Mouse (Mus musculus) granulocyte monocyte progenitor cell, adult 5-6 weeks (primary cell): ENCODE data around the gene Cyp2c55. TPM values are rescaled to one million over a fixed set of nuclear protein-coding genes. Genes with fewer than 3 reads are reported as not detected.

Experiments used
- ATAC-seq: replicated peaks from 2 replicates; pipeline ENCODE4 v1.8.0; 2016; ENCODE audit warnings: mild to moderate bottlenecking, moderate TSS enrichment, inconsistent platforms; ENCODE audit not compliant: poor library complexity, severe bottlenecking
- total RNA-seq, 2 experiments: library from RNA; stranded (forward) in 1 of 2; stranded (reverse) in 1 of 2; fragments of 200-712, 200-1000 nt in 1 of 2; fragments of >200 nt in 1 of 2; fragmentation: Nextera tagmentation in 1 of 2; gene quantifications; 2 replicates each; pipeline ENCODE4 v1.2.3; 2014 to 2017

Cyp2c55 gene
- total RNA-seq (2014; fragmentation: Nextera tagmentation) (not detected in 2 replicates), total RNA-seq (2017) (not detected in 2 replicates)

DNA sequence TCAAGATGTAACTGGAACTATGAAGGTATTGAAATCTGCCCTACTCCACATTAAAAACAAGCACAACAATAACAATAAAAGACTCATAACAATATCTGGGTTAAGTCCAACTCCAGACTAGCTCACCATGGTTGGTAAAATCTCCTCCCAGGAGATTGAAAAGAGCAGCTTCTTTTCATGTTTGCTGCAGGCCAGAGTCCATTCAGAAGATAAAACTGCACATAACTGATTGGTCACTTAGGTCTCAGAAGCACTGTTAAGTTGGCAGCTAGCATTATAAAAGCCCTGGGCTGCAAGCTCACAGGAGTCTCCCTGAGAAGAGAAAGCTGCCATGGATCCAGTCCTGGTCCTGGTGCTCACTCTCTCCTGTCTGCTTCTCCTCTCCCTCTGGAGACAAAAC is at the start of gene Cyp2c55:
TSS of gene Cyp2c55 (plus strand) at position 305 of the 400 bp plus-strand sequence.
- no peak for ATAC-seq

GRCm38 (mm10) chr19:38970741-38971140 is 36.1 kb upstream of the Cyp2c55 start:
- no peak for ATAC-seq

DNA sequence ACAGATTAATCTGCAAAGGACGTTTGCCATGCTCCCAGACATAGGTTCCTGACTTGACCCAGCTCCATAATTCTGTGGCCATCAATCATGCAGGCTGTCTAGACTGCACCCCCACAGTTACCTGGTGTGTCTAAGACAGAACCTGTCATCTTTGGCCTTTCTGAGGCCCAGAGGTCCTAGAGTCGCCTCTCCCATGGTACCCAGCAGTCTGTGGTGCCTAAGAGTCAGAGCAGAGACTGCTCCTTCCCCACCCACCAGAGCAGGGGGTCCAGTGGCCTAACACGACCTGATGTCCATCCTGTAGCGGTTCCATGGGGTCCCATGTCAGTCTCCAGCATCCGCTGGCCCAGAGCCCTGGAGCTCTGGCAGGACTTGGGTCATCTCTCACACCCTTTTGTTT is 34.2 kb upstream of the Cyp2c55 start:
- no peak for ATAC-seq

DNA sequence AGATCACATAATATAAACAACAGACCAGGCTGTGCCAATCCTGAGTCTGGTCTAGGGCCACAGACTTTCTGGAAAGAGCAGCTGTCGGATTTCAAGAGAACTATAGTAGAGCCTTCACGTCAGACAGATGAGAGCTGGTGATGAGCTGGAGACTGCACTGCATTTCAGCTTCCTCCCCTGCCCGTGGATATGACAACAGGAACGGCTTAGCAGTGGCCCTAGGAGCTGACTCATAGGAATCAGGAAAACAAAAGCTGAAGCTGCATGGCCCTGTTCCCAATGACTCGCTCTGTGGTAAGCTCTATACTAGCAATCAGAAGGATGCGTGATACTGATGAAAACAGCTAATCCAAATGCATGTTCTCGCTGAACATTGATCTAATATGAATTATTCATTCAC is 33.2 kb upstream of the Cyp2c55 start:
- peak; percentile 66 for ATAC-seq

GRCm38 (mm10) chr19:38976269-38976668 is 30.6 kb upstream of the Cyp2c55 start:
- ATAC-seq = no peak

DNA sequence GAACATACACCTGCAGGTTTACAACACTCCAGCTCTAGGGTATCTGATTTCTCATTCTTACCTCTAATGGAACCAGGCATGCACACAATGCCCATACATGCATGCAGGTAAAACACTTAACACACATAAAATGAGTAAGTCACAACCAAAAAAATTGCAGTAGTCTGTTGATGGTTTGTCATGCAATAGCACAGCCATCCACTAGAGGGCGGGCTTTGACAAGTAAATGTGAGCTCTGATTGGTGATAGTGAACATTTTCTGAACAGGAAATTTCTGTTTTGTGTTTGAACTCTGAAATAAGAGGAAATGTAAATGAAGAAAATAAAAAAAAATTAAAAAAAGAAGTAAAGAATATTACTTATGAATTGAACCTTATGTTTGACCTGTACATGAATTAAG is 24.9 kb upstream of the Cyp2c55 start:
- peak; percentile 81 for ATAC-seq

DNA sequence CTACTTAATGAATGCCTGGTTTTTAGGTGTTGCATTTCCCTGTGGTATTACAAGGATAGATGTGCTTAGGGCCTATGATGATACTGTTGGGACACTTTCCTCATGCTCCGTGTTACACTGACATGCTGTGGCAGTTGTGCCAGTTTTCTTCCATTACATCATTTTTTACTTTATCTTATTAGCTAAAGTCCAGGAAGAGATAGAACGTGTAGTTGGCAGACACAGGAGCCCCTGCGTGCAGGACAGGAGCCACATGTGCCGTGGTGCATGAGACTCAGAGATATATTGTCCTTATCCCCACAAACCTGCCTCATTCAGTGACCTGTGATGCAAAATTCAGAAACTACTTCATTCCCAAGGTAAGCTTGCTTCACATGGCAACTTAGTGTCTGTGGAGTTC is 8.6 kb upstream of the Cyp2c55 start:
- ATAC-seq = no peak

- ATAC-seq = no peak
Measured at GRCm38 (mm10) chr19:38998676-38999075, 8.1 kb upstream of the Cyp2c55 start.

- ATAC-seq = no peak
Measured at GRCm38 (mm10) chr19:39005132-39005531, 1.7 kb upstream of the Cyp2c55 start.

DNA sequence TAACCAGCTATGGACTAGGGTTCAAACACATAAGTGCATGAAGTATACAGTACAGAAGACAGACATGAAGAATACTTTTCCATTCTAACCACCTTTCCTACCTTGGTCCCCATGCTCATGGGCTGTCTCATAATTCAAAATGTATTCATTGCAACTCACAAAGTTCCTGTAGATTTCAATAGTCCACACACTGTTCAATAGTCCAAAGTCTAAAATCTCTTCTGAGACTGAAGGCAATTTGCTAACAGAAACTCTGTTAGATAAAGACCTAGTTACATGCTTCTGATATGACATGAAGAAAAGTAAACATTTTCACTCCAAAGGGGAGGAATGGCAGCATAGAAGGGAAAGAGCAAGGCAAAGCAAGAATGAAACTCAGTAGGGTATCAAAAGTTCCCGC is 51.1 kb downstream of the Cyp2c55 start:
- ATAC-seq = no peak

- ATAC-seq = no peak
Measured at GRCm38 (mm10) chr19:39060719-39061118, 53.9 kb downstream of the Cyp2c55 start, which contains the start of gene Cyp2c65. Cyp2c65 (plus strand) TSS chr19:39061015.

Other genes with a start within 250 kb of the Cyp2c55 start
- 17.5 and 18.5 TPM in 2 replicates for gene Noc3l, start 187.8 kb upstream of the Cyp2c55 start, total RNA-seq (2014; fragmentation: Nextera tagmentation)
- gene Noc3l, start 187.8 kb upstream of the Cyp2c55 start, total RNA-seq (2017) = 32.5 and 40.2 TPM in 2 replicates
- gene Tbc1d12, start 170.4 kb upstream of the Cyp2c55 start, total RNA-seq (2014; fragmentation: Nextera tagmentation) = 2.5 and 4.4 TPM in 2 replicates
- 0.67 and 2.1 TPM in 2 replicates for gene Tbc1d12, start 170.4 kb upstream of the Cyp2c55 start, total RNA-seq (2017)
- gene Hells, start 76.1 kb upstream of the Cyp2c55 start, total RNA-seq (2014; fragmentation: Nextera tagmentation) = 133 TPM in 2 replicates
- 125 and 129 TPM in 2 replicates for gene Hells, start 76.1 kb upstream of the Cyp2c55 start, total RNA-seq (2017)
- gene Cyp2c65, start 54.0 kb downstream of the Cyp2c55 start, total RNA-seq (2014; fragmentation: Nextera tagmentation) = not detected in 2 replicates
- gene Cyp2c65, start 54.0 kb downstream of the Cyp2c55 start, total RNA-seq (2017) = not detected in 2 replicates
- gene Cyp2c66, start 106.9 kb downstream of the Cyp2c55 start, total RNA-seq (2014; fragmentation: Nextera tagmentation) = not detected in 2 replicates
- not detected in 2 replicates for gene Cyp2c66, start 106.9 kb downstream of the Cyp2c55 start, total RNA-seq (2017)